Mouse (Mus musculus) liver (tissue): ENCODE data around the gene Klrb1b.
A peak's percentile ranks its signal among the peaks of the same experiment; 100 is the strongest.
"Not testable (repeated sequence)": the region's sequence is repeated elsewhere in the genome, so short reads cannot be mapped to it uniquely, and the experiment has no call there.

Experiments used
- DNase-seq: peaks from one replicate; pipeline ENCODE4 v3.0.0-alpha.2; 2020; ENCODE audit warnings: mixed read lengths

Klrb1b gene

GRCm38 (mm10) chr6:128798772-128799143 is 27.4 kb downstream of the Klrb1b start:
- peak; percentile 82 for DNase-seq

GRCm38 (mm10) chr6:128797936-128798771 is 28.0 kb downstream of the Klrb1b start:
- peak; percentile 21 for DNase-seq

GRCm38 (mm10) chr6:128797185-128797905 is 28.8 kb downstream of the Klrb1b start:
- no peak for DNase-seq

- no peak for DNase-seq
Observed at GRCm38 (mm10) chr6:128796321-128796955, 29.7 kb downstream of the Klrb1b start.

GRCm38 (mm10) chr6:128793734-128794133 is 32.4 kb downstream of the Klrb1b start:
- DNase-seq: peak; percentile 9

- DNase-seq: not testable (repeated sequence)
Observed at GRCm38 (mm10) chr6:128790491-128790994, 35.6 kb downstream of the Klrb1b start.

- no peak for DNase-seq
Observed at GRCm38 (mm10) chr6:128789115-128789514, 37.0 kb downstream of the Klrb1b start, which contains the start of gene Klrb1c. Gene Klrb1c (minus strand): TSS chr6:128789215.

GRCm38 (mm10) chr6:128788517-128788916 is 37.6 kb downstream of the Klrb1b start:
- no peak for DNase-seq

GRCm38 (mm10) chr6:128786396-128786795 is 39.7 kb downstream of the Klrb1b start:
- DNase-seq: not testable (repeated sequence)

- DNase-seq: no peak
Observed at GRCm38 (mm10) chr6:128769481-128770253, 56.5 kb downstream of the Klrb1b start.

- no peak for DNase-seq
Observed at GRCm38 (mm10) chr6:128768047-128768446, 58.1 kb downstream of the Klrb1b start.

GRCm38 (mm10) chr6:128766486-128767254 is 59.5 kb downstream of the Klrb1b start:
- peak; percentile 29 for DNase-seq

- DNase-seq: no peak
Observed at GRCm38 (mm10) chr6:128765211-128765610, 60.9 kb downstream of the Klrb1b start.

GRCm38 (mm10) chr6:128764598-128764997 is 61.5 kb downstream of the Klrb1b start:
- no peak for DNase-seq

GRCm38 (mm10) chr6:128763736-128764523 is 62.2 kb downstream of the Klrb1b start:
- DNase-seq: peak; percentile 88
